Comparison of ENCODE assay signal across 8 mouse cellular contexts in genomic region chr17:24209043-24209915, GRCm38 (mm10). TPM values are rescaled to one million over a fixed set of nuclear protein-coding genes. Genes with fewer than 3 reads are reported as not detected.
DNase-seq lines count a peak whose midpoint lies in the region; ATAC-seq and TF ChIP-seq lines count a peak whose summit lies in the region.

TSS of gene Ntn3 (minus strand) at chr17:24209531.

- DNase-seq in urinary bladder, adult 18-20 months (ENCODE audit: low spot score in 2 of 2) = peak; percentile 34 to 45
- DNase-seq in urinary bladder, postnatal 10 days (ENCODE audit: low spot score) = no peak
- DNase-seq in gastrocnemius, postnatal 25 days = peak; percentile 43
- DNase-seq in liver, postnatal 0 days = peak; percentile 85
- peak; percentile 68 for DNase-seq in retina, embryonic 14.5 days (ENCODE audit: low spot score)
- DNase-seq in T-cell, adult 2 months (ENCODE audit: low spot score) = no peak

- WGBS in intestine, postnatal 0 days = 5% methylated on average over 33 of the region's 43 CpGs
- 3% methylated on average over 35 of the region's 43 CpGs for WGBS in liver, postnatal 0 days (ENCODE audit: insufficient replicate concordance)

- H3K9me3 ChIP-seq in intestine, postnatal 0 days (ENCODE audit: control insufficient read depth) = no peaks in the 10 kb centered on the region
- no peaks in the 10 kb centered on the region for H3K9me3 ChIP-seq in liver, postnatal 0 days (ENCODE audit: low read length)

- TF ChIP-seq POLR2A in cortical plate, adult 2 months (IDR thresholded peaks at IDR 0.05; ENCODE audit: extremely low read depth, insufficient read depth, low read length) = no peak

- peak within 1 kb of the TSS; percentile 94 for H3K27ac ChIP-seq in cortical plate, adult 2 months (ENCODE audit: insufficient read depth, low read length)
- H3K27ac ChIP-seq in intestine, postnatal 0 days (ENCODE audit: low read depth, low read length) = peak within 1 kb of the TSS; percentile 46; the same call in 1 of the 2 replicates
- H3K27ac ChIP-seq in liver, postnatal 0 days (ENCODE audit: low read depth) = peak within 1 kb of the TSS; percentile 90

- H3K27me3 ChIP-seq in intestine, postnatal 0 days (replicated peaks; ENCODE audit: control insufficient read depth, insufficient read depth, low read length) = peaks cover 14% of the 10 kb centered on the region; the same call in 1 of the 2 replicates
- peaks cover 32% of the 10 kb centered on the region for H3K27me3 ChIP-seq in liver, postnatal 0 days (ENCODE audit: insufficient read depth, low read length)

- H3K4me2 ChIP-seq in intestine, postnatal 0 days (replicated peaks; ENCODE audit: low read depth) = peak within 1 kb of the TSS; percentile 67
- peak within 1 kb of the TSS; percentile 99 for H3K4me2 ChIP-seq in liver, postnatal 0 days (ENCODE audit: low read depth, low read length)

- H3K36me3 ChIP-seq in intestine, postnatal 0 days (ENCODE audit: control insufficient read depth, insufficient read depth) = no peaks in the 10 kb centered on the region; the same call in 1 of the 2 replicates
- H3K36me3 ChIP-seq in liver, postnatal 0 days (replicated peaks; ENCODE audit: insufficient read depth, low read length) = no peaks in the 10 kb centered on the region

- peak within 1 kb of the TSS; percentile 23 for H3K9ac ChIP-seq in intestine, postnatal 0 days (ENCODE audit: low read depth, low read length)
- peak within 1 kb of the TSS; percentile 62 for H3K9ac ChIP-seq in liver, postnatal 0 days (replicated peaks)

- ATAC-seq in intestine, postnatal 0 days = no peak
- ATAC-seq in liver, postnatal 0 days = peak; percentile 75

- peak within 1 kb of the TSS; percentile 31 for H3K4me3 ChIP-seq in cortical plate, adult 2 months (ENCODE audit: insufficient read depth, low read length)
- H3K4me3 ChIP-seq in intestine, postnatal 0 days (ENCODE audit: low read depth, low read length) = peak within 1 kb of the TSS; percentile 30
- H3K4me3 ChIP-seq in liver, postnatal 0 days (ENCODE audit: low read depth, low read length) = peak within 1 kb of the TSS; percentile 50

- TF ChIP-seq EP300 in liver, postnatal 0 days (IDR thresholded peaks at IDR 0.05; ENCODE audit: low read depth) = no peak

- H3K4me1 ChIP-seq in cortical plate, adult 2 months (ENCODE audit: control insufficient read depth, insufficient read depth, low read length) = peaks cover 10% of the 10 kb centered on the region
- H3K4me1 ChIP-seq in intestine, postnatal 0 days (replicated peaks; ENCODE audit: control insufficient read depth, insufficient read depth, low read length) = peaks cover 19% of the 10 kb centered on the region
- H3K4me1 ChIP-seq in liver, postnatal 0 days (ENCODE audit: insufficient read depth) = peaks cover 77% of the 10 kb centered on the region

- no peak for TF ChIP-seq CTCF in cortical plate, adult 2 months (IDR thresholded peaks at IDR 0.05; ENCODE audit: extremely low read depth, insufficient read depth, low read length)
- TF ChIP-seq CTCF in intestine, postnatal 0 days (IDR thresholded peaks at IDR 0.05; ENCODE audit: low read depth) = no peak
- TF ChIP-seq CTCF in liver, postnatal 0 days (IDR thresholded peaks at IDR 0.05; ENCODE audit: low read depth) = no peak

RNA-seq across cellular contexts. Expression of gene Ntn3, which starts in this region (rescaled TPM):
- polyA plus RNA-seq in cortical plate, adult 2 months (2012; rRNA removed) = 5.5 and 6.8 TPM in 2 replicates
- under 1 TPM; 0.35 to 0.56 TPM for total RNA-seq in gastrocnemius, postnatal 25 days (2021)
- polyA plus RNA-seq in intestine, postnatal 0 days (2015; fragmentation: Nextera tagmentation; extraction: Ambion mirVana) = 2.0 and 2.1 TPM in 2 replicates
- 0.37 and 0.45 TPM in 2 replicates for polyA plus RNA-seq in liver, postnatal 0 days (2015; fragmentation: Nextera tagmentation; extraction: Ambion mirVana)

Comparison
In these comparisons a context has a peak if more than half of its experiments do, and no peak if none do; other contexts are left out.
1. DNase-seq: peak in urinary bladder, adult 18-20 months (2 of 2) and retina, embryonic 14.5 days (single experiment); none in urinary bladder, postnatal 10 days (single experiment) and T-cell, adult 2 months (single experiment).
2. Peak in DNase-seq in gastrocnemius, postnatal 25 days; RNA of the gene not detected or under 1 TPM.
3. Peak in DNase-seq, ATAC-seq, H3K4me3 ChIP-seq, H3K27ac ChIP-seq, H3K9ac ChIP-seq and H3K4me2 ChIP-seq in liver, postnatal 0 days; RNA of the gene not detected or under 1 TPM.
4. Peak in every context shown above with its lines, with median percentiles within 50 percentile points of each other: H3K27ac ChIP-seq and H3K4me3 ChIP-seq.